33 mouse cellular contexts compared by ENCODE assay signal in the genomic region with DNA sequence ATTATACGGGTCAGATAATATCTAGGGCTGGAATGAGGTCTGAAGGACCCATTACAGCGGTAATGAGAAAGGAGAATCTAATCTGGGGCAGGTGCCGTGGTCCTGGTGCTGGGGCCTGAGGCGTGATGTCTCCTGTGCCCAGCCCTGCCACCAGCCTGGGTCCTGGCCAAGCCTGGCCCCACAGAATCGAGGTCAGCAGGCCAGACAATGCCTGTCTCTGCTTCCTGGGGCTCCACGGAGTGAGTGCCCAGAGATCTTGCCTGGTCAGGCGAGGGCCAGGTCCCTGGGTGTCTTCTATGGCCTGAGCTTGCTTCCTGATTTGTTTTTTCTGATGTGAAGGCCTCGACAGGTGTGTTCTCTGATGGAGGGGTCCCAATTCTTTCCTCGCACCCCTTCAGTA. TPM values are rescaled to one million over a fixed set of nuclear protein-coding genes. Genes with fewer than 3 reads are reported as not detected.
DNase-seq lines count a peak whose midpoint lies in the region; ATAC-seq and TF ChIP-seq lines count a peak whose summit lies in the region.
"Had no signal": no experiment of that assay in that cellular context is flagged by ENCODE, and none has a peak within 500 bp of the region (broad histone marks: within the 10 kb centered on the region; RNA-seq: fewer than 3 reads in every experiment).

No protein-coding gene starts in this region.

- peak overlapping the region; percentile 78 for H3K4me2 ChIP-seq in liver, embryonic 12.5 days
- H3K4me2 ChIP-seq in liver, embryonic 11.5 days: no peak overlapping the region

- H3K4me3 ChIP-seq in cerebellum, adult 2 months (replicated peaks; ENCODE audit: insufficient read depth, low read depth, low read length): no peak overlapping the region
- H3K4me3 ChIP-seq in liver, embryonic 12.5 days: no peak overlapping the region
- H3K4me3 ChIP-seq in liver, embryonic 11.5 days (ENCODE audit: low read depth, low read length): no peak overlapping the region
- H3K4me3 ChIP-seq in G1E (ENCODE audit: low read depth, low read length): peak overlapping the region; percentile 63; the same call in 1 of the 2 replicates

- TF ChIP-seq POLR2A in cerebellum, adult 2 months (IDR thresholded peaks at IDR 0.05; ENCODE audit: borderline replicate concordance, insufficient read depth, low read length): no peak

- TF ChIP-seq CTCF in cerebellum, adult 2 months (IDR thresholded peaks at IDR 0.05; ENCODE audit: borderline replicate concordance, insufficient read depth, low read depth, low read length): no peak
- no peak for TF ChIP-seq CTCF in G1E (IDR thresholded peaks at IDR 0.05; ENCODE audit: low read depth, low read length)

- no peaks in the 10 kb centered on the region for H3K4me1 ChIP-seq in cerebellum, adult 2 months (ENCODE audit: control insufficient read depth, insufficient read depth, low read length)
- peaks cover 10% of the 10 kb centered on the region for H3K4me1 ChIP-seq in liver, embryonic 12.5 days
- H3K4me1 ChIP-seq in liver, embryonic 11.5 days (replicated peaks; ENCODE audit: control insufficient read depth, insufficient read depth, low read length): peaks cover 3% of the 10 kb centered on the region; the same call in 1 of the 2 replicates
- H3K4me1 ChIP-seq in G1E (ENCODE audit: insufficient read depth, low read depth, low read length): peaks cover 35% of the 10 kb centered on the region

- ATAC-seq in liver, embryonic 12.5 days: no peak
- ATAC-seq in liver, embryonic 11.5 days (replicated peaks; ENCODE audit: low FRiP score): no peak
- ATAC-seq in G1E (ENCODE audit: extremely low read depth, insufficient number of reproducible peaks, low FRiP score, poor library complexity, severe bottlenecking): no peak
- ATAC-seq in common myeloid progenitor, adult 5-6 weeks (replicated peaks; ENCODE audit: low read depth, poor library complexity, severe bottlenecking): peak; percentile 6; the same call in 1 of the 2 replicates
- ATAC-seq: CD4-positive, CD25-positive, alpha-beta regulatory T cell, adult 4 months; inflammation-experienced regulatory T-cells, adult 6 months had no signal

- 44% methylated on average over 9 of the region's 9 CpGs for WGBS in cerebellum, adult 2 months
- WGBS in liver, embryonic 12.5 days (ENCODE audit: insufficient replicate concordance): 43% methylated on average over 9 of the region's 9 CpGs
- 59% methylated on average over 9 of the region's 9 CpGs for WGBS in liver, embryonic 11.5 days

- DNase-seq in cerebellum, adult 2 months: peak; percentile 35 to 40
- DNase-seq in cerebellum, postnatal 4 days (ENCODE audit: low spot score in 2 of 2): no peak
- DNase-seq in liver, embryonic 11.5 days (ENCODE audit: low spot score): no peak
- DNase-seq in G1E (ENCODE audit: low spot score): peak; percentile 23
- no peak for DNase-seq in thymus, postnatal 4 days
- DNase-seq: adrenal gland, adult 2 months; gastrocnemius, postnatal 36 days; heart, adult 2 months; heart, postnatal 14 days; kidney, adult 18-20 months; kidney, postnatal 4 days; layer of hippocampus, adult 9-11 months; lung, postnatal 36 days; right cerebral cortex, postnatal 25 days; spleen, adult 18-20 months had no signal

- no peak overlapping the region for H3K27ac ChIP-seq in cerebellum, adult 2 months (ENCODE audit: insufficient read depth, low read length)
- no peak overlapping the region for H3K27ac ChIP-seq in liver, embryonic 12.5 days
- no peak overlapping the region for H3K27ac ChIP-seq in liver, embryonic 11.5 days (ENCODE audit: low read depth, low read length)
- H3K27ac ChIP-seq: forebrain, embryonic 10.5 days; heart, adult 2 months; heart, embryonic 13.5 days; hindbrain, embryonic 14.5 days; left cerebral cortex, adult 2 months; lung, embryonic 15.5 days had no signal

- no peaks in the 10 kb centered on the region for H3K27me3 ChIP-seq in cerebellum, adult 2 months (ENCODE audit: control insufficient read depth, insufficient read depth, low read length)
- peaks cover 70% of the 10 kb centered on the region for H3K27me3 ChIP-seq in liver, embryonic 12.5 days (replicated peaks)
- peaks cover 27% of the 10 kb centered on the region for H3K27me3 ChIP-seq in liver, embryonic 11.5 days (replicated peaks; ENCODE audit: control insufficient read depth, insufficient read depth, low read length)
- 0 out of 2 replicates have a peak, but pooled peaks cover 2% of the 10 kb centered on the region for H3K27me3 ChIP-seq in G1E (ENCODE audit: insufficient read depth, low read length)

- no peaks in the 10 kb centered on the region for H3K9me3 ChIP-seq in liver, embryonic 12.5 days (replicated peaks)
- H3K9me3 ChIP-seq in liver, embryonic 11.5 days (ENCODE audit: control insufficient read depth, low read length): no peaks in the 10 kb centered on the region
- H3K9me3 ChIP-seq in G1E (replicated peaks): no peaks in the 10 kb centered on the region
- H3K9me3 ChIP-seq: forebrain, embryonic 10.5 days; heart, embryonic 13.5 days; lung, embryonic 15.5 days had no signal

- H3K36me3 ChIP-seq in liver, embryonic 12.5 days: no peaks in the 10 kb centered on the region
- H3K36me3 ChIP-seq in liver, embryonic 11.5 days (ENCODE audit: control insufficient read depth, insufficient read depth, low read length): no peaks in the 10 kb centered on the region
- no peaks in the 10 kb centered on the region for H3K36me3 ChIP-seq in G1E (replicated peaks)
- H3K36me3 ChIP-seq: forebrain, embryonic 10.5 days; heart, embryonic 13.5 days; lung, embryonic 15.5 days had no signal

- no peak overlapping the region for H3K9ac ChIP-seq in liver, embryonic 12.5 days
- no peak overlapping the region for H3K9ac ChIP-seq in liver, embryonic 11.5 days (ENCODE audit: low read depth, low read length)
- H3K9ac ChIP-seq: lung, embryonic 15.5 days had no signal

RNA-seq across cellular contexts. Expression of gene Nkx1-1, which starts 10.0 kb away (rescaled TPM):
- polyA plus RNA-seq in cerebellum, adult 2 months (2012; rRNA removed): 0.14 and 0.33 TPM in 2 replicates
- polyA plus RNA-seq in liver, embryonic 12.5 days (2016; fragmentation: Nextera tagmentation; extraction: Ambion mirVana): not detected in 2 replicates
- polyA plus RNA-seq in liver, embryonic 11.5 days (2014; fragmentation: Nextera tagmentation; extraction: Ambion mirVana): not detected in 2 replicates
- total RNA-seq in G1E (2014; fragmentation: Nextera tagmentation) (not detected in 2 replicates), G1E (2017) (0.11 TPM in 1 of 2 replicates, not detected in the other)
- not detected in 2 replicates for polyA plus RNA-seq in G1E (2012)
- total RNA-seq in common myeloid progenitor, adult 5-6 weeks (2017): not detected in 2 replicates
- total RNA-seq: adrenal gland, adult 2 months; adrenal gland, postnatal 4 days; gastrocnemius, adult 18-20 months; gastrocnemius, postnatal 36 days; heart, adult 2 months; heart, postnatal 14 days; left cerebral cortex, adult 2 months; left cerebral cortex, postnatal 36 days; monocyte, adult 5-6 weeks; neutrophil, adult 5-6 weeks had no signal
- polyA plus RNA-seq: adrenal gland, adult 2 months; CD4-positive, CD25-positive, alpha-beta regulatory T cell, adult 4 months; forebrain, embryonic 10.5 days; heart, adult 2 months; heart, embryonic 13.5 days; inflammation-experienced regulatory T-cells, adult 6 months; kidney, embryonic 16.5 days; limb, embryonic 14.5 days; lung, embryonic 15.5 days; thymus, postnatal 0 days; urinary bladder, adult 2 months had no signal

Comparison
In these comparisons a context has a peak if more than half of its experiments do, and no peak if none do; other contexts are left out.
1. DNase-seq: peak in cerebellum, adult 2 months (2 of 2) and G1E (single experiment); none in cerebellum, postnatal 4 days (0 of 2), liver, embryonic 11.5 days (single experiment) and thymus, postnatal 4 days (single experiment).